ENCODE assay signal across 21 mouse cellular contexts in genomic region chr5:99388585-99389250, GRCm38 (mm10).
DNase-seq lines count a peak whose midpoint lies in the region; ATAC-seq and TF ChIP-seq lines count a peak whose summit lies in the region.
"Had no signal": no experiment of that assay in that cellular context is flagged by ENCODE, and none has a peak within 500 bp of the region (broad histone marks: within the 10 kb centered on the region; RNA-seq: fewer than 3 reads in every experiment).

No protein-coding gene starts in this region.

- no peak overlapping the region for H3K4me2 ChIP-seq in heart, embryonic 15.5 days
- H3K4me2 ChIP-seq in heart, embryonic 11.5 days, result no peak overlapping the region
- H3K4me2 ChIP-seq in lung, embryonic 14.5 days, result no peak overlapping the region
- H3K4me2 ChIP-seq in myocyte (ENCODE audit: low read depth), result peak overlapping the region; percentile 77
- H3K4me2 ChIP-seq: intestine, embryonic 15.5 days; limb, embryonic 12.5 days; lung, embryonic 15.5 days; midbrain, embryonic 13.5 days; neural tube, embryonic 12.5 days had no signal

- H3K36me3 ChIP-seq in heart, embryonic 15.5 days, result no peaks in the 10 kb centered on the region
- no peaks in the 10 kb centered on the region for H3K36me3 ChIP-seq in heart, embryonic 11.5 days (ENCODE audit: control insufficient read depth, insufficient read depth, low read length)
- H3K36me3 ChIP-seq in lung, embryonic 14.5 days (ENCODE audit: insufficient read depth), result no peaks in the 10 kb centered on the region
- H3K36me3 ChIP-seq in myocyte (ENCODE audit: control insufficient read depth, insufficient read depth), result no peaks in the 10 kb centered on the region
- H3K36me3 ChIP-seq: forebrain, embryonic 10.5 days; intestine, embryonic 15.5 days; limb, embryonic 12.5 days; lung, embryonic 15.5 days; midbrain, embryonic 13.5 days; neural tube, embryonic 12.5 days had no signal

- peaks cover 14% of the 10 kb centered on the region for H3K4me1 ChIP-seq in heart, embryonic 15.5 days (replicated peaks)
- H3K4me1 ChIP-seq in heart, embryonic 11.5 days (ENCODE audit: control insufficient read depth, insufficient read depth, low read length), result 0 out of 2 replicates have a peak, but pooled peaks cover 3% of the 10 kb centered on the region
- peaks cover 17% of the 10 kb centered on the region; the same call in 1 of the 2 replicates for H3K4me1 ChIP-seq in lung, embryonic 14.5 days (ENCODE audit: insufficient read depth)

- H3K9ac ChIP-seq in heart, embryonic 15.5 days, result no peak overlapping the region
- H3K9ac ChIP-seq in heart, embryonic 11.5 days (ENCODE audit: low read depth, low read length), result no peak overlapping the region
- H3K9ac ChIP-seq in lung, embryonic 14.5 days, result no peak overlapping the region
- H3K9ac ChIP-seq: intestine, embryonic 15.5 days; limb, embryonic 12.5 days; lung, embryonic 15.5 days; midbrain, embryonic 13.5 days; neural tube, embryonic 12.5 days had no signal

- DNase-seq in lung, embryonic 14.5 days, result peak; percentile 73
- DNase-seq in lung, postnatal 14 days, result no peak
- DNase-seq in adipocyte (ENCODE audit: low spot score), result peak; percentile 69
- no peak for DNase-seq in spleen, postnatal 10 days (ENCODE audit: low spot score in 2 of 2)
- DNase-seq: cerebellum, adult 11-12 months; gastrocnemius, postnatal 25 days; heart, postnatal 4 days; kidney, adult 8-10 months; thymus, postnatal 25 days had no signal

- no peaks in the 10 kb centered on the region for H3K27me3 ChIP-seq in heart, embryonic 15.5 days
- no peaks in the 10 kb centered on the region for H3K27me3 ChIP-seq in heart, embryonic 11.5 days (ENCODE audit: control insufficient read depth, insufficient read depth, low read length)
- no peaks in the 10 kb centered on the region for H3K27me3 ChIP-seq in lung, embryonic 14.5 days (ENCODE audit: insufficient read depth, low read length)
- H3K27me3 ChIP-seq in myocyte (ENCODE audit: control insufficient read depth, insufficient read depth, insufficient read length), result no peaks in the 10 kb centered on the region
- H3K27me3 ChIP-seq: intestine, embryonic 15.5 days; limb, embryonic 12.5 days; lung, embryonic 15.5 days; Patski had no signal

- H3K4me3 ChIP-seq in heart, embryonic 15.5 days, result no peak overlapping the region
- H3K4me3 ChIP-seq in heart, embryonic 11.5 days (ENCODE audit: low read depth, low read length), result no peak overlapping the region
- no peak overlapping the region for H3K4me3 ChIP-seq in lung, embryonic 14.5 days (ENCODE audit: low read depth, low read length)
- H3K4me3 ChIP-seq in myocyte, result no peak overlapping the region
- H3K4me3 ChIP-seq: forebrain, embryonic 10.5 days; intestine, embryonic 15.5 days; limb, embryonic 12.5 days; lung, embryonic 15.5 days; midbrain, embryonic 13.5 days; neural tube, embryonic 12.5 days had no signal

- no peaks in the 10 kb centered on the region for H3K9me3 ChIP-seq in heart, embryonic 15.5 days (replicated peaks)
- no peaks in the 10 kb centered on the region for H3K9me3 ChIP-seq in heart, embryonic 11.5 days (replicated peaks; ENCODE audit: control insufficient read depth, low read length)
- H3K9me3 ChIP-seq in lung, embryonic 14.5 days (ENCODE audit: low read depth, low read length), result no peaks in the 10 kb centered on the region
- H3K9me3 ChIP-seq: forebrain, embryonic 10.5 days; intestine, embryonic 15.5 days; limb, embryonic 12.5 days; lung, embryonic 15.5 days; midbrain, embryonic 13.5 days; neural tube, embryonic 12.5 days had no signal

- H3ac ChIP-seq in myocyte (ENCODE audit: control insufficient read depth, insufficient read length), result no peak overlapping the region

- WGBS in heart, embryonic 15.5 days, result 84% methylated on average over 10 of the region's 10 CpGs
- 82% methylated on average over 10 of the region's 10 CpGs for WGBS in heart, embryonic 11.5 days (ENCODE audit: insufficient replicate concordance)
- 55% methylated on average over 10 of the region's 10 CpGs for WGBS in lung, embryonic 14.5 days

- no peak for TF ChIP-seq POLR2A in myocyte (IDR thresholded peaks at IDR 0.05; ENCODE audit: insufficient read length, low read depth)

- TF ChIP-seq CTCF in lung, embryonic 14.5 days (IDR thresholded peaks at IDR 0.05; ENCODE audit: low read depth), result no peak

- no peaks in the 10 kb centered on the region for H3K79me2 ChIP-seq in myocyte (ENCODE audit: control insufficient read depth, insufficient read depth)

- peak overlapping the region; percentile 58 for H3K27ac ChIP-seq in heart, embryonic 15.5 days
- H3K27ac ChIP-seq in heart, embryonic 11.5 days (ENCODE audit: low read depth, low read length), result no peak overlapping the region
- H3K27ac ChIP-seq in lung, embryonic 14.5 days (ENCODE audit: low read depth), result no peak overlapping the region
- H3K27ac ChIP-seq: forebrain, embryonic 10.5 days; intestine, embryonic 15.5 days; limb, embryonic 12.5 days; lung, embryonic 15.5 days; midbrain, embryonic 13.5 days; neural tube, embryonic 12.5 days had no signal

- ATAC-seq in heart, embryonic 15.5 days (replicated peaks; ENCODE audit: insufficient number of reproducible peaks, insufficient read depth, low FRiP score, low read depth), result no peak
- ATAC-seq in heart, embryonic 11.5 days (replicated peaks; ENCODE audit: insufficient number of reproducible peaks, low FRiP score, low TSS enrichment), result no peak
- ATAC-seq in lung, embryonic 14.5 days (ENCODE audit: insufficient read depth), result peak; percentile 67; the same call in 1 of the 2 replicates
- ATAC-seq: forebrain, embryonic 16.5 days; hindbrain, embryonic 16.5 days; intestine, embryonic 15.5 days; midbrain, embryonic 13.5 days had no signal

TF ChIP-seq in myocyte, 11 proteins besides CTCF, POLR2A, EP300 and RAD21:
- TF ChIP-seq CEBPB (IDR thresholded peaks at IDR 0.05; ENCODE audit: insufficient read depth, poor library complexity, severe bottlenecking) (no peak), POLR2AphosphoS2 (IDR thresholded peaks at IDR 0.05; ENCODE audit: insufficient read length, low read depth) (no peak), USF1 (IDR thresholded peaks at IDR 0.05; ENCODE audit: low read depth) (no peak), MYOD1 (IDR thresholded peaks at IDR 0.05; ENCODE audit: control insufficient read depth in 1 of 3, insufficient read length in 2 of 3, low read depth in 2 of 3) (no peak), TCF12 (IDR thresholded peaks at IDR 0.05; ENCODE audit: insufficient read depth, poor library complexity, severe bottlenecking) (no peak), SRF (IDR thresholded peaks at IDR 0.05; ENCODE audit: control insufficient read depth, insufficient read length, low read depth) (no peak), MAX (IDR thresholded peaks at IDR 0.05; ENCODE audit: low read depth) (no peak), E2F4 (IDR thresholded peaks at IDR 0.05; ENCODE audit: insufficient read depth) (no peak), REST (IDR thresholded peaks at IDR 0.05; ENCODE audit: insufficient read depth, insufficient read length) (no peak), TCF3 (IDR thresholded peaks at IDR 0.05; ENCODE audit: insufficient read length, low read depth) (no peak), MYOG (IDR thresholded peaks at IDR 0.05; ENCODE audit: control insufficient read depth in 1 of 3, insufficient read depth in 1 of 3, insufficient read length in 2 of 3, low read depth in 2 of 3) (no peak)

Comparison
In these comparisons a context has a peak if more than half of its experiments do, and no peak if none do; other contexts are left out.
1. DNase-seq: peak in lung, embryonic 14.5 days (single experiment) and adipocyte (single experiment); none in lung, postnatal 14 days (single experiment) and spleen, postnatal 10 days (0 of 2).